Mouse (Mus musculus) NIH3T3 (cell line): ENCODE measurements at regions not wholly inside any gene's neighbourhood (a gene's known extent, or its start where the extent isn't known, plus 50 kb on each side); places are given as distances from the start of the nearest gene placed in this dataset.

Source experiments
- DNase-seq: peaks from one replicate; pipeline ENCODE4 v3.0.0-alpha.2; 2012; ENCODE audit warnings: low read depth

- DNase-seq = no peak
Observed at GRCm38 (mm10) chr17:85823036-85823435, 135.0 kb upstream of the Six2 start.

- DNase-seq = peak; percentile 53
Observed at GRCm38 (mm10) chr17:85821861-85822260, 133.8 kb upstream of the Six2 start.

- no peak for DNase-seq
Observed at GRCm38 (mm10) chr17:85818098-85818855, 130.2 kb upstream of the Six2 start.

- DNase-seq = no peak
Observed at GRCm38 (mm10) chr17:85816521-85816920, 128.4 kb upstream of the Six2 start.

GRCm38 (mm10) chr17:85816056-85816455 is 128.0 kb upstream of the Six2 start:
- no peak for DNase-seq

- no peak for DNase-seq
Observed at GRCm38 (mm10) chr17:85808580-85808979, 120.5 kb upstream of the Six2 start.

- DNase-seq = no peak
Observed at GRCm38 (mm10) chr17:85805726-85806359, 117.8 kb upstream of the Six2 start.

GRCm38 (mm10) chr17:85804631-85805030 is 116.6 kb upstream of the Six2 start:
- DNase-seq = peak; percentile 16

- DNase-seq = no peak
Observed at GRCm38 (mm10) chr17:85801734-85802133, 113.7 kb upstream of the Six2 start.

- no peak for DNase-seq
Observed at GRCm38 (mm10) chr17:85801079-85801605, 113.1 kb upstream of the Six2 start.

GRCm38 (mm10) chr17:85800357-85801078 is 112.4 kb upstream of the Six2 start:
- no peak for DNase-seq

GRCm38 (mm10) chr17:85799865-85800356 is 111.8 kb upstream of the Six2 start:
- DNase-seq = no peak

- no peak for DNase-seq
Observed at GRCm38 (mm10) chr17:85799081-85799864, 111.2 kb upstream of the Six2 start.

GRCm38 (mm10) chr17:85797755-85798154 is 109.7 kb upstream of the Six2 start:
- no peak for DNase-seq

- DNase-seq = no peak
Observed at GRCm38 (mm10) chr17:85795820-85796219, 107.7 kb upstream of the Six2 start.

- DNase-seq = no peak
Observed at GRCm38 (mm10) chr17:85785625-85786294, 97.7 kb upstream of the Six2 start.

- no peak for DNase-seq
Observed at GRCm38 (mm10) chr17:85780477-85780876, 92.4 kb upstream of the Six2 start.

- no peak for DNase-seq
Observed at GRCm38 (mm10) chr17:85776876-85777275, 88.8 kb upstream of the Six2 start.

- DNase-seq = no peak
Observed at GRCm38 (mm10) chr17:85768341-85768740, 80.3 kb upstream of the Six2 start.

GRCm38 (mm10) chr17:85767201-85767862 is 79.3 kb upstream of the Six2 start:
- no peak for DNase-seq

- DNase-seq = no peak
Observed at GRCm38 (mm10) chr17:85766556-85766955, 78.5 kb upstream of the Six2 start.
